Mouse (Mus musculus): Measurements from ENCODE around the gene Elmod2. TPM values are rescaled to one million over a fixed set of nuclear protein-coding genes. Genes with fewer than 3 reads are reported as not detected.

Elmod2 gene
- polyA plus RNA-seq, 2 experiments from 2014 or later = 12.0 TPM

DNA sequence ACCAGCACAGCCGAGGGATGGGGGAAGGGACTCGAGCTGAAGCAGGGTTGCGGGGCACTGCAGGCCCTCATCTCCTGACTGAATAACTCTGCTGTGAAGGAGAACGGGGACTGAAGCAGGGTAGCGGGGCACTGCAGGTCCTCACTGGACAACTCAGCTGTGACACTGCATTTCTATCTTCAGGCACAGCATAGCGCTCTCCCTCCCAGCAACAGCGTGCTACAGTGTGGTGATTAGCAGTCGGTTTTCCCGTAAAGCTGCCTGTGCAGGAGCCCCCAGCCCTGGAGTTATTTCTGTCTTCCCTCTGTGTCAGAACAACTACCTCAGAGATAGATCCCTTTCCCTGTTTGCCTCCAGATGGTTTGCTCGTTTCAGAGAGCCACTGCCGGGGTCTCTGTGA lies 57.8 kb downstream of the Elmod2 start:
- no peak for ATAC-seq

DNA sequence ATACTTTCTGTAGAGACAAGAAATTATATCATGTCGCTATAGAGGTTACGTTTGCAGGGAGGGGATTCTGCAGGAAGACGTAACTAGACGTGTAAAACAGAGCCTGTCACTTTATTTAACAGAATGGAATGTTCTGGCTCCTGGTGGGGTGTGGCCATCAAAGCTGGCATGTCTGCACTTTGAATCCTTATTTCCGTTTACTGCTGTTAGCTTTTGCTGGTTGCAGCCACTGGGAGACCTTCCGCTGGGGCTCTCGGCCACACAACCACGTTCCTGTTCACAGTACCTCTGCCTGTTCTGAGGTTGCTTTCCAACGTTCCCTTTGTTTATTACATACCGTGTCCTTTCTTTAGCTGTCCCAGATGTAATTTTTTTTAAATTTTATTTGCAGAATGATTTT lies 59.8 kb downstream of the Elmod2 start:
- no peak for ATAC-seq

DNA sequence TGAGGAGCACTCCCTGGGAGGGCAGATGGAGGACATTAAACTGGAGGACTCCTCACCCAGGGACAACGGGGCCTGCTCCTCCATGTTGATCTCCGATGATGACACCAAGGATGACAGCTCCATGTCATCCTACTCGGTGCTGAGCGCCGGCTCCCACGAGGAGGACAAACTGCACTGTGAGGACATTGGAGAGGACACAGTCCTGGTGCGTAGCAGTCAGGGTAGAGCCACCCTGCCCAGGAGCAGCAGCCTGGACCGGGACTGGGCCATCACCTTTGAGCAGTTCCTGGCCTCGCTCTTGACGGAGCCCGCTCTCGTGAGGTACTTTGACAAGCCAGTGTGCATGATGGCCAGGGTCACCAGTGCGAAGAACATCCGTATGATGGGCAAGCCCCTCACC lies 61.1 kb downstream of the Elmod2 start:
- no peak for ATAC-seq

Other genes starting within 250 kb of the Elmod2 start
- under 1 TPM; 0.09 to 0.14 TPM for gene Tbc1d9, start 167.1 kb downstream of the Elmod2 start, polyA plus RNA-seq (2017; shearing (Covaris generic))
- not detected for gene Gm10645, start 166.3 kb downstream of the Elmod2 start, polyA plus RNA-seq (2017; shearing (Covaris generic))
- not detected for gene Ucp1, start 42.1 kb downstream of the Elmod2 start, polyA plus RNA-seq (2017; shearing (Covaris generic))
- gene Mgat4d, start 16.0 kb upstream of the Elmod2 start, polyA plus RNA-seq (2017; shearing (Covaris generic)) = not detected
- not detected for gene Clgn, start 57.4 kb upstream of the Elmod2 start, polyA plus RNA-seq (2017; shearing (Covaris generic))
- gene Scoc, start 125.9 kb upstream of the Elmod2 start, polyA plus RNA-seq (2017; shearing (Covaris generic)) = 10 to 100 TPM; 28.3 to 38.3 TPM
- under 1 TPM in 1 of 2 experiments, not detected in 1; 0.07 TPM for gene Olfr370, start 203.3 kb upstream of the Elmod2 start, polyA plus RNA-seq (2017; shearing (Covaris generic))
- gene Ndufb7, start 234.2 kb upstream of the Elmod2 start, polyA plus RNA-seq (2017; shearing (Covaris generic)) = 100 to 1,000 TPM; 277 to 291 TPM